Mouse (Mus musculus) limb, embryonic 11.5 days (tissue): ENCODE data around the gene 4930568D16Rik. TPM values are rescaled to one million over a fixed set of nuclear protein-coding genes. Genes with fewer than 3 reads are reported as not detected.
A peak's percentile ranks its signal among the peaks of the same experiment; 100 is the strongest.

Experiments
- ATAC-seq: fragments of 200-750 bp; cut with Nextera tagmentation; 2 replicates; pipeline ENCODE4 v1.8.0; 2017; ENCODE audit warnings: low read depth; ENCODE audit not compliant: insufficient number of reproducible peaks, low FRiP score, low TSS enrichment
- DNase-seq: peaks from one replicate; pipeline ENCODE4 v3.0.0-alpha.2; 2015; ENCODE audit warnings: low spot score
- H3K27ac ChIP-seq: fragments of 300-500 bp; sonication (generic); replicated peaks from 2 replicates; pipeline ENCODE4 v1.5.1; 2014; ENCODE audit warnings: low read depth, mild to moderate bottlenecking, low read length
- H3K27me3 ChIP-seq: fragments of 300-500 bp; sonication (generic); 2 replicates; pipeline ENCODE4 v1.6.1; 2014; ENCODE audit warnings: mild to moderate bottlenecking, low read length, mixed read lengths; ENCODE audit not compliant: control insufficient read depth, insufficient read depth
- H3K36me3 ChIP-seq: fragments of 300-500 bp; sonication (generic); 2 replicates; pipeline ENCODE4 v1.6.1; 2014; ENCODE audit warnings: mild to moderate bottlenecking, low read length, moderate library complexity, mixed read lengths; ENCODE audit not compliant: control insufficient read depth, insufficient read depth
- H3K4me1 ChIP-seq: fragments of 300-500 bp; sonication (generic); 2 replicates; pipeline ENCODE4 v1.6.1; 2014; ENCODE audit warnings: low read length, mixed read lengths; ENCODE audit not compliant: control insufficient read depth, insufficient read depth
- H3K4me2 ChIP-seq: fragments of 300-500 bp; sonication (generic); 2 replicates; pipeline ENCODE4 v1.6.1; 2014; ENCODE audit warnings: low read depth, mild to moderate bottlenecking, moderate library complexity; ENCODE audit not compliant: severe bottlenecking
- H3K4me3 ChIP-seq: fragments of 300-500 bp; sonication (generic); 2 replicates; pipeline ENCODE4 v1.5.1; 2014; ENCODE audit warnings: low read depth, low read length
- H3K9ac ChIP-seq: fragments of 300-500 bp; sonication (generic); 2 replicates; pipeline ENCODE4 v1.6.1; 2014; ENCODE audit warnings: mild to moderate bottlenecking, low read length
- H3K9me3 ChIP-seq: fragments of 300-500 bp; sonication (generic); 2 replicates; pipeline ENCODE4 v1.6.1; 2016; ENCODE audit warnings: low read length; ENCODE audit not compliant: control insufficient read depth
- WGBS: fragments of 180-500 bp; shearing (Covaris S2); extraction: QIAGEN DNeasy Blood & Tissue Kit; methylation state at CpG from one replicate; pipeline ENCODE4 v1.1.7; 2014; 5-methylcytosine and 5-hydroxymethylcytosine counted together
- polyA plus RNA-seq: library from polyadenylated mRNA; unstranded; fragments of >200 nt; fragmentation: Nextera tagmentation; extraction: Ambion mirVana; gene quantifications from 2 replicates; pipeline ENCODE4 v1.2.1, GENCODE M21; 2014

The 4930568D16Rik gene
- not detected in 2 replicates for polyA plus RNA-seq

GRCm38 (mm10) chr2:35367629-35368028, at the start of gene 4930568D16Rik:
Gene 4930568D16Rik, minus strand, starts transcription at chr2:35367729.
- no peak within 1 kb of the TSS for H3K4me3 ChIP-seq
- WGBS, result 81% methylated on average over 2 of the region's 2 CpGs
- no peaks in the 10 kb centered on the region for H3K4me1 ChIP-seq
- H3K4me2 ChIP-seq, result no peak within 1 kb of the TSS
- no peaks in the 10 kb centered on the region for H3K9me3 ChIP-seq
- DNase-seq (no peak), ATAC-seq (no peak)
- no peaks in the 10 kb centered on the region for H3K36me3 ChIP-seq
- H3K9ac ChIP-seq, result no peak within 1 kb of the TSS
- no peak within 1 kb of the TSS for H3K27ac ChIP-seq
- H3K27me3 ChIP-seq, result no peaks in the 10 kb centered on the region

- no peaks in the 10 kb centered on the region for H3K27me3 ChIP-seq
- H3K4me2 ChIP-seq, result no peak overlapping the region
- no peaks in the 10 kb centered on the region for H3K36me3 ChIP-seq
- 94% methylated on average over 1 of the region's 1 CpGs for WGBS
- no peak overlapping the region for H3K9ac ChIP-seq
- H3K27ac ChIP-seq, result no peak overlapping the region
- DNase-seq, result no peak
- no peaks in the 10 kb centered on the region for H3K4me1 ChIP-seq
- no peak for ATAC-seq
- H3K4me3 ChIP-seq, result no peak overlapping the region
- no peaks in the 10 kb centered on the region for H3K9me3 ChIP-seq
Measured at GRCm38 (mm10) chr2:35417231-35417630, 49.7 kb upstream of the 4930568D16Rik start.

- 79% methylated on average over 6 of the region's 6 CpGs for WGBS
- no peaks in the 10 kb centered on the region for H3K36me3 ChIP-seq
- no peaks in the 10 kb centered on the region for H3K9me3 ChIP-seq
- no peak for DNase-seq
- H3K9ac ChIP-seq, result no peak overlapping the region
- no peaks in the 10 kb centered on the region for H3K4me1 ChIP-seq
- H3K27ac ChIP-seq, result no peak overlapping the region
- no peaks in the 10 kb centered on the region for H3K27me3 ChIP-seq
- no peak overlapping the region for H3K4me3 ChIP-seq
- no peak overlapping the region for H3K4me2 ChIP-seq
- no peak for ATAC-seq
Measured at GRCm38 (mm10) chr2:35416473-35416872, 48.9 kb upstream of the 4930568D16Rik start.

- no peak for ATAC-seq
- Histone ChIP-seq H3K4me3 (no peak overlapping the region), H3K9me3 (no peaks in the 10 kb centered on the region), H3K4me2 (no peak overlapping the region), H3K36me3 (no peaks in the 10 kb centered on the region), H3K27me3 (no peaks in the 10 kb centered on the region), H3K9ac (no peak overlapping the region), H3K27ac (no peak overlapping the region), H3K4me1 (no peaks in the 10 kb centered on the region)
- DNase-seq, result no peak
- 87% methylated on average over 3 of the region's 3 CpGs for WGBS
Measured at GRCm38 (mm10) chr2:35412810-35413209, 45.3 kb upstream of the 4930568D16Rik start.

GRCm38 (mm10) chr2:35412246-35412645, 44.7 kb upstream of the 4930568D16Rik start:
- Histone ChIP-seq H3K4me2 (no peak overlapping the region), H3K4me1 (no peaks in the 10 kb centered on the region), H3K27me3 (no peaks in the 10 kb centered on the region), H3K9ac (0 out of 2 replicates have a peak overlapping the region, but pooled peaks have one; percentile 17), H3K36me3 (no peaks in the 10 kb centered on the region), H3K9me3 (no peaks in the 10 kb centered on the region), H3K4me3 (no peak overlapping the region), H3K27ac (no peak overlapping the region)
- ATAC-seq (no peak), DNase-seq (no peak)
- 75% methylated on average over 2 of the region's 2 CpGs for WGBS

GRCm38 (mm10) chr2:35411640-35412190, 44.2 kb upstream of the 4930568D16Rik start:
- no peaks in the 10 kb centered on the region for H3K36me3 ChIP-seq
- no peak overlapping the region for H3K27ac ChIP-seq
- H3K27me3 ChIP-seq, result no peaks in the 10 kb centered on the region
- H3K4me2 ChIP-seq, result no peak overlapping the region
- DNase-seq, result no peak
- H3K9ac ChIP-seq, result no peak overlapping the region
- H3K4me3 ChIP-seq, result no peak overlapping the region
- WGBS, result 72% methylated on average over 10 of the region's 10 CpGs
- no peaks in the 10 kb centered on the region for H3K4me1 ChIP-seq
- no peaks in the 10 kb centered on the region for H3K9me3 ChIP-seq
- ATAC-seq, result no peak

- no peaks in the 10 kb centered on the region for H3K36me3 ChIP-seq
- ATAC-seq (no peak), DNase-seq (no peak)
- H3K4me1 ChIP-seq, result no peaks in the 10 kb centered on the region
- no peaks in the 10 kb centered on the region for H3K9me3 ChIP-seq
- no peak overlapping the region for H3K4me3 ChIP-seq
- no peak overlapping the region for H3K27ac ChIP-seq
- WGBS, result 86% methylated on average over 6 of the region's 6 CpGs
- H3K27me3 ChIP-seq, result no peaks in the 10 kb centered on the region
- H3K4me2 ChIP-seq, result no peak overlapping the region
- no peak overlapping the region for H3K9ac ChIP-seq
Measured at GRCm38 (mm10) chr2:35409466-35409865, 41.9 kb upstream of the 4930568D16Rik start.

GRCm38 (mm10) chr2:35408409-35409110, 41.0 kb upstream of the 4930568D16Rik start:
- WGBS, result 83% methylated on average over 5 of the region's 5 CpGs
- no peak for ATAC-seq
- H3K9ac ChIP-seq, result no peak overlapping the region
- no peaks in the 10 kb centered on the region for H3K9me3 ChIP-seq
- DNase-seq, result no peak
- H3K36me3 ChIP-seq, result no peaks in the 10 kb centered on the region
- H3K27ac ChIP-seq, result no peak overlapping the region
- H3K4me1 ChIP-seq, result no peaks in the 10 kb centered on the region
- no peaks in the 10 kb centered on the region for H3K27me3 ChIP-seq
- no peak overlapping the region for H3K4me3 ChIP-seq
- H3K4me2 ChIP-seq, result no peak overlapping the region
